Mouse (Mus musculus): ENCODE data around the gene Chchd10. TPM values are rescaled to one million over a fixed set of nuclear protein-coding genes. Genes with fewer than 3 reads are reported as not detected.
A peak's percentile ranks its signal among the peaks of the same experiment; 100 is the strongest.

Gene Chchd10
- total and polyA plus RNA-seq, 2 experiments, result 657 to 1,843 TPM

DNA sequence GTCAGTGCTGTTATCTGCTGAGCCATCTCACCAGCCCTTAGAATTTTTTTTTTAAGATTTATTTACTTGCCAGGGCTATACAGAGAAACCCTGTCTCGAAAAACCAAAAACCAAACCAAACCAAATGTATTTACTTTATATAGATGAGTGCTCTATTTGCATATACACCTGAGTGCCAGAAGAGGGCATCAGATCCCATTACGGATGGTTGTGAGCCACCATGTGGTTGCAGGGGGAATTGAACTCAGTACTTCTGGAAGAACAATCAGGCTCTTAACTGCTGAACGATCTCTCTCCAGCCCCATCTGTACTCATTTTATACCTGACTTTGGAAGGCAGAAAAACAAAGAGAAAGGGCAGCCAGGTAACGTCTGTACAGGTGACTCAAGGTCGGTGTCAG, 42.3 kb downstream of the Chchd10 start:
- Histone ChIP-seq H3K79me2 (ENCODE audit: control insufficient read depth, insufficient read depth, low read length) (no peaks in the 10 kb centered on the region), H3K27me3 (ENCODE audit: control insufficient read depth, insufficient read depth, low read length) (no peaks in the 10 kb centered on the region), H3K36me3 (ENCODE audit: control insufficient read depth, insufficient read depth, low read length) (no peaks in the 10 kb centered on the region), H3K4me3 (ENCODE audit: insufficient read depth, low read depth, low read length) (no peak overlapping the region), H3K9ac (ENCODE audit: low read depth, low read length) (no peak overlapping the region), H3K4me1 (ENCODE audit: control insufficient read depth, insufficient read depth, low read length) (no peaks in the 10 kb centered on the region), H3K27ac (replicated peaks; ENCODE audit: insufficient read depth, low read depth, low read length) (no peak overlapping the region)
- 78% methylated on average over 5 of the region's 5 CpGs for WGBS
- TF ChIP-seq POLR2A (IDR thresholded peaks at IDR 0.05; ENCODE audit: extremely low read depth, insufficient read depth, low read length), result no peak
- peak; percentile 60 for TF ChIP-seq CTCF (IDR thresholded peaks at IDR 0.05; ENCODE audit: low read depth, low read length)
- peak; percentile 7 for DNase-seq (ENCODE audit: extremely low read depth, low read depth, low spot score)

DNA sequence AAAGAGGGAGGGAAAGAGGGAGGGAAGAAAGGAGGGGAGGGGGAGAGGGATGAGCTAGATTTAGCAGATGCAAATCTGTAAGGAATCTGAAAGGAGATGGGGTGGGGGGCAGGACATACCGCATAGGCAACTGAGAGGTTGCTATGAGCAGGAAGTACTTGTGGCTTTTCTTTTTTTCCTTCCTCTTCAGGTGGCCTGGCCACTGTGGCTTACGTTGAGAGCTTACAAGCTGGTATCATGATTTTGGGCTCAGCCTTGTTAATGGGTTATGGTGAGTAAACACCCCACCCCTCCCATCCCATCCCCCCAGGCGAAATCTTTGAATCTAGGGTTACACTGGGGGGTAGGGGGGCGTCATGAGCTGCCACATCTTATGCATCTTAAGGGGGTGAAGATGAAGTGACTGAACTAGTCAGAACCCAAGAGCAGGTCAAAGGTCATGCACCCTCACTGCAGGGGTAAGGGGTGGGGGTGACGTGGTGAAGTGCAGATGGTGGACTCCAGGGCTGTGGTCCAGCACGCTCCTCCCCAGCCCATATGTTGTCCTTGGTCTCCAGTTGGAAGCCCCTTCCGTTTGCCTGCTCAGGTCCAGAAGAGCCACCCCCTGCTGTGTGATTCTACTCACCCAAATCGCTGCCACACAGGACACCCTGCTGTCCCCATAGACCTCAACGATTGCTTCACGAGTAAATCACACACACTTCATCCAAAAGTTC, 45.3 kb downstream of the Chchd10 start:
- H3K79me2 ChIP-seq (ENCODE audit: control insufficient read depth, insufficient read depth, low read length), result no peaks in the 10 kb centered on the region
- WGBS, result 43% methylated on average over 10 of the region's 10 CpGs
- H3K4me3 ChIP-seq (ENCODE audit: insufficient read depth, low read depth, low read length), result no peak overlapping the region
- no peaks in the 10 kb centered on the region for H3K36me3 ChIP-seq (ENCODE audit: control insufficient read depth, insufficient read depth, low read length)
- no peak for DNase-seq (ENCODE audit: extremely low read depth, low read depth, low spot score)
- H3K27ac ChIP-seq (replicated peaks; ENCODE audit: insufficient read depth, low read depth, low read length), result no peak overlapping the region
- no peaks in the 10 kb centered on the region for H3K27me3 ChIP-seq (ENCODE audit: control insufficient read depth, insufficient read depth, low read length)
- H3K9ac ChIP-seq (ENCODE audit: low read depth, low read length), result no peak overlapping the region
- no peak for TF ChIP-seq POLR2A (IDR thresholded peaks at IDR 0.05; ENCODE audit: extremely low read depth, insufficient read depth, low read length)
- TF ChIP-seq CTCF (IDR thresholded peaks at IDR 0.05; ENCODE audit: low read depth, low read length), result no peak
- no peaks in the 10 kb centered on the region for H3K4me1 ChIP-seq (ENCODE audit: control insufficient read depth, insufficient read depth, low read length)

DNA sequence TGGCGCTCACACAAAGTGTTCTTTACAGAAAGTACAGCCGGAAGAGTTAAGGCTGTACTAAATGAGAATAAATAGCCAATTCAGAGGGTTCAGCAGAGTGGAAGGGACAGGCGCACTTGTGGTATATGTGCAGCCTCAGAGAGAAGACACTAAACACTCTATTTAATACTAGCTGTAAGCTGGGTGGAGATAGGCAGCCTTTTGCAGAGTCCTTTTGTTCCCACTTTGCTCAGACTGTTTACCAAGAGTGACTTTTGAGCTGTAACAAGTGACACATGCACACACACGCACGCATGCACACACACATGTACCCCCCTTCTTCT, 45.9 kb downstream of the Chchd10 start:
- H3K36me3 ChIP-seq (ENCODE audit: control insufficient read depth, insufficient read depth, low read length), result no peaks in the 10 kb centered on the region
- no peak for TF ChIP-seq CTCF (IDR thresholded peaks at IDR 0.05; ENCODE audit: low read depth, low read length)
- no peak for TF ChIP-seq POLR2A (IDR thresholded peaks at IDR 0.05; ENCODE audit: extremely low read depth, insufficient read depth, low read length)
- no peak overlapping the region for H3K9ac ChIP-seq (ENCODE audit: low read depth, low read length)
- no peak overlapping the region for H3K4me3 ChIP-seq (ENCODE audit: insufficient read depth, low read depth, low read length)
- no peaks in the 10 kb centered on the region for H3K79me2 ChIP-seq (ENCODE audit: control insufficient read depth, insufficient read depth, low read length)
- H3K27me3 ChIP-seq (ENCODE audit: control insufficient read depth, insufficient read depth, low read length), result no peaks in the 10 kb centered on the region
- no peak overlapping the region for H3K27ac ChIP-seq (replicated peaks; ENCODE audit: insufficient read depth, low read depth, low read length)
- H3K4me1 ChIP-seq (ENCODE audit: control insufficient read depth, insufficient read depth, low read length), result no peaks in the 10 kb centered on the region
- no peak for DNase-seq (ENCODE audit: extremely low read depth, low read depth, low spot score)
- WGBS, result 80% methylated on average over 5 of the region's 5 CpGs

DNA sequence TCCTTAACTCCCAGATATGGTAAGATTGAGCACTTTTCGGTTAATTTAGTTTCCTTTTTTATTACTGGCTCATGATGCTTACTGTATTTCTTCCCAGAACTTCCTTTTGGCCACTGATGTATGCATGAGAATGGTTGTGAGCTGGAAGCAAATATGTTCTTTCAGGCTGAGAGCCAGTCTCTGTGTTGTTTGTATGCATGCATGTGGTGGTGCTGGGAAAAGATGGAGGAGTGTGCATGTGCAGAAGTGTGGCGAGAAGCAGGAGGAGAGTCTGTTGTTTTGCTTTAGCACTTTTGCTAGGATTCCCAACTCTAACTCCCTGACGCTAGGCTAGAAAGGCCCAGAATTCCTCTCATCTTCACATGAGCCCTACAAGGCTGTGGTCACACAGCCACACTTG, 46.5 kb downstream of the Chchd10 start:
- TF ChIP-seq CTCF (IDR thresholded peaks at IDR 0.05; ENCODE audit: low read depth, low read length), result no peak
- no peak for TF ChIP-seq POLR2A (IDR thresholded peaks at IDR 0.05; ENCODE audit: extremely low read depth, insufficient read depth, low read length)
- Histone ChIP-seq H3K36me3 (ENCODE audit: control insufficient read depth, insufficient read depth, low read length) (no peaks in the 10 kb centered on the region), H3K27me3 (ENCODE audit: control insufficient read depth, insufficient read depth, low read length) (no peaks in the 10 kb centered on the region), H3K4me3 (ENCODE audit: insufficient read depth, low read depth, low read length) (no peak overlapping the region), H3K27ac (replicated peaks; ENCODE audit: insufficient read depth, low read depth, low read length) (no peak overlapping the region), H3K4me1 (ENCODE audit: control insufficient read depth, insufficient read depth, low read length) (no peaks in the 10 kb centered on the region), H3K79me2 (ENCODE audit: control insufficient read depth, insufficient read depth, low read length) (no peaks in the 10 kb centered on the region), H3K9ac (ENCODE audit: low read depth, low read length) (no peak overlapping the region)
- 94% methylated on average over 3 of the region's 3 CpGs for WGBS
- DNase-seq (ENCODE audit: extremely low read depth, low read depth, low spot score), result no peak

Other genes with a start within 250 kb of the Chchd10 start
- 7.8 and 12.7 TPM in 2 replicates for gene Cabin1, start 168.8 kb upstream of the Chchd10 start, total RNA-seq (2014; rRNA removed)
- gene Cabin1, start 168.8 kb upstream of the Chchd10 start, polyA plus RNA-seq (2012; rRNA removed), result 7.7 and 10.1 TPM in 2 replicates
- 347 and 388 TPM in 2 replicates for gene Ddt, start 159.7 kb upstream of the Chchd10 start, total RNA-seq (2014; rRNA removed)
- 898 and 914 TPM in 2 replicates for gene Ddt, start 159.7 kb upstream of the Chchd10 start, polyA plus RNA-seq (2012; rRNA removed)
- gene Gm20441, start 152.2 kb upstream of the Chchd10 start, total RNA-seq (2014; rRNA removed), result not detected in 2 replicates
- 0.37 and 0.80 TPM in 2 replicates for gene Gm20441, start 152.2 kb upstream of the Chchd10 start, polyA plus RNA-seq (2012; rRNA removed)
- gene Gstt3, start 151.7 kb upstream of the Chchd10 start, total RNA-seq (2014; rRNA removed), result 126 and 181 TPM in 2 replicates
- gene Gstt3, start 151.7 kb upstream of the Chchd10 start, polyA plus RNA-seq (2012; rRNA removed), result 198 and 213 TPM in 2 replicates
- gene Gstt1, start 134.5 kb upstream of the Chchd10 start, total RNA-seq (2014; rRNA removed), result 458 and 622 TPM in 2 replicates
- 1,012 and 1,223 TPM in 2 replicates for gene Gstt1, start 134.5 kb upstream of the Chchd10 start, polyA plus RNA-seq (2012; rRNA removed)
- gene Gstt4, start 110.6 kb upstream of the Chchd10 start, total RNA-seq (2014; rRNA removed), result 0.09 TPM in 1 of 2 replicates, not detected in the other
- gene Gstt4, start 110.6 kb upstream of the Chchd10 start, polyA plus RNA-seq (2012; rRNA removed), result not detected in 2 replicates
- gene Gstt2, start 95.7 kb upstream of the Chchd10 start, total RNA-seq (2014; rRNA removed), result 253 and 308 TPM in 2 replicates
- 357 and 830 TPM in 2 replicates for gene Gstt2, start 95.7 kb upstream of the Chchd10 start, polyA plus RNA-seq (2012; rRNA removed)
- 211 and 380 TPM in 2 replicates for gene Mif, start 72.9 kb upstream of the Chchd10 start, total RNA-seq (2014; rRNA removed)
- 1,030 and 1,462 TPM in 2 replicates for gene Mif, start 72.9 kb upstream of the Chchd10 start, polyA plus RNA-seq (2012; rRNA removed)
- gene Derl3, start 39.7 kb upstream of the Chchd10 start, total RNA-seq (2014; rRNA removed), result 2.1 and 6.4 TPM in 2 replicates
- 6.4 and 15.0 TPM in 2 replicates for gene Derl3, start 39.7 kb upstream of the Chchd10 start, polyA plus RNA-seq (2012; rRNA removed)
- 10.9 and 13.6 TPM in 2 replicates for gene Smarcb1, start 11.5 kb upstream of the Chchd10 start, total RNA-seq (2014; rRNA removed)
- gene Smarcb1, start 11.5 kb upstream of the Chchd10 start, polyA plus RNA-seq (2012; rRNA removed), result 15.9 and 18.1 TPM in 2 replicates
- 0.18 and 1.5 TPM in 2 replicates for gene Mmp11, start 3.4 kb downstream of the Chchd10 start, total RNA-seq (2014; rRNA removed)
- 1.4 and 1.6 TPM in 2 replicates for gene Mmp11, start 3.4 kb downstream of the Chchd10 start, polyA plus RNA-seq (2012; rRNA removed)
- 0.09 TPM in 1 of 2 replicates, not detected in the other for gene Gm867, start 7.5 kb downstream of the Chchd10 start, total RNA-seq (2014; rRNA removed)
- 0.11 TPM in 1 of 2 replicates, not detected in the other for gene Gm867, start 7.5 kb downstream of the Chchd10 start, polyA plus RNA-seq (2012; rRNA removed)
- gene Vpreb3, start 9.9 kb downstream of the Chchd10 start, total RNA-seq (2014; rRNA removed), result 0.55 and 1.3 TPM in 2 replicates
- gene Vpreb3, start 9.9 kb downstream of the Chchd10 start, polyA plus RNA-seq (2012; rRNA removed), result 0.73 and 2.0 TPM in 2 replicates
- 0.07 TPM in 1 of 2 replicates, not detected in the other for gene Gm5134, start 21.4 kb downstream of the Chchd10 start, total RNA-seq (2014; rRNA removed)
- not detected in 2 replicates for gene Gm5134, start 21.4 kb downstream of the Chchd10 start, polyA plus RNA-seq (2012; rRNA removed)
- 3.0 and 3.1 TPM in 2 replicates for gene Zfp280b, start 99.5 kb downstream of the Chchd10 start, total RNA-seq (2014; rRNA removed)
- gene Zfp280b, start 99.5 kb downstream of the Chchd10 start, polyA plus RNA-seq (2012; rRNA removed), result 2.6 and 3.8 TPM in 2 replicates
- gene Slc5a4b, start 177.8 kb downstream of the Chchd10 start, total RNA-seq (2014; rRNA removed), result not detected in 2 replicates
- not detected in 2 replicates for gene Slc5a4b, start 177.8 kb downstream of the Chchd10 start, polyA plus RNA-seq (2012; rRNA removed)
- not detected in 2 replicates for gene Slc5a4a, start 214.3 kb downstream of the Chchd10 start, total RNA-seq (2014; rRNA removed)
- gene Slc5a4a, start 214.3 kb downstream of the Chchd10 start, polyA plus RNA-seq (2012; rRNA removed), result not detected in 2 replicates

Measured in liver, adult 2 months (tissue).